Mouse (Mus musculus): ENCODE results near the gene Nppa.

DNA sequence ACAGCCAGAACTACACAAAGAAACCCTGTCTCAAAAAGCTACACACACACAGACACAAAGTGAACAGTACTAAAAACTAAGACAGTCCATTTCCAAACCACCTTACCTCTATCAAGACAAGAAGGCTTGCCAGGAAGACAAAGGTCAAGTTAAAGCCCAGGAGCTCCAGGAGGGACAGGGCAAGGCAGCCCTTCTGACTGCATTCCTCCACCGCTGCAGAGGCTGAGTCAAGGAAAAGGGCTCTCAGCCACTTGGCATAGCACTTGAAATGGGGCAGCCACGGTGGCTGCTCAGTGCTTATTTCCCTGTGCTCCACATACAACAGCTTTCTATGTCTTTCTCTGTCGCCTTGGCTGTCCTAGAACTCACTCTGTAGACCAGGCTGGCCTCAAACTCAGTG is 23.5 kb downstream of the Nppa start:
- TF ChIP-seq CTCF (IDR thresholded peaks at IDR 0.05; ENCODE audit: extremely low read depth, insufficient read depth, insufficient read length, insufficient replicate concordance) (no peak), POLR2A (IDR thresholded peaks at IDR 0.05; ENCODE audit: low read depth, low read length) (no peak)
